Mouse (Mus musculus) kidney, embryonic 14.5 days (tissue): ENCODE data around the gene Fbn1. TPM values are rescaled to one million over a fixed set of nuclear protein-coding genes. Genes with fewer than 3 reads are reported as not detected.

Experiments used
- ATAC-seq: fragments of 200-750 bp; cut with Nextera tagmentation; 2 replicates; pipeline ENCODE4 v1.8.0; 2017; ENCODE audit warnings: moderate number of reproducible peaks, mild to moderate bottlenecking, moderate TSS enrichment, moderate library complexity; ENCODE audit not compliant: low FRiP score, low TSS enrichment
- H3K27ac ChIP-seq: fragments of 300-500 bp; sonication (generic); 2 replicates; pipeline ENCODE4 v1.5.1; 2014; ENCODE audit warnings: low read depth, mild to moderate bottlenecking, low read length, moderate library complexity, mixed read lengths
- H3K27me3 ChIP-seq: fragments of 300-500 bp; sonication (generic); 2 replicates; pipeline ENCODE4 v1.6.1; 2014; ENCODE audit warnings: mild to moderate bottlenecking, low read length; ENCODE audit not compliant: control insufficient read depth, insufficient read depth
- H3K36me3 ChIP-seq: fragments of 300-500 bp; sonication (generic); 2 replicates; pipeline ENCODE4 v1.6.1; 2014; ENCODE audit warnings: low read length, mixed read lengths; ENCODE audit not compliant: control insufficient read depth, insufficient read depth
- H3K4me1 ChIP-seq: fragments of 300-500 bp; sonication (generic); 2 replicates; pipeline ENCODE4 v1.6.1; 2014; ENCODE audit warnings: low read length, mixed read lengths; ENCODE audit not compliant: control insufficient read depth, insufficient read depth
- H3K4me2 ChIP-seq: fragments of 300-500 bp; sonication (generic); replicated peaks from 2 replicates; pipeline ENCODE4 v1.6.1; 2014; ENCODE audit warnings: low read depth, mild to moderate bottlenecking, low read length
- H3K4me3 ChIP-seq: fragments of 300-500 bp; sonication (generic); 2 replicates; pipeline ENCODE4 v1.5.1; 2014; ENCODE audit warnings: mild to moderate bottlenecking, low read length
- H3K9ac ChIP-seq: fragments of 300-500 bp; sonication (generic); 2 replicates; pipeline ENCODE4 v1.6.1; 2014; ENCODE audit warnings: low read depth, mild to moderate bottlenecking, low read length, moderate library complexity
- H3K9me3 ChIP-seq: fragments of 300-500 bp; sonication (generic); 2 replicates; pipeline ENCODE4 v1.6.1; 2016; ENCODE audit warnings: low read length; ENCODE audit not compliant: control insufficient read depth
- WGBS: fragments of 180-500 bp; shearing (Covaris S2); extraction: QIAGEN DNeasy Blood & Tissue Kit; methylation state at CpG from one replicate; pipeline ENCODE4 v1.1.7; 2014; 5-methylcytosine and 5-hydroxymethylcytosine counted together
- polyA plus RNA-seq: library from polyadenylated mRNA; unstranded; fragments of >200 nt; fragmentation: Nextera tagmentation; extraction: Ambion mirVana; gene quantifications from 2 replicates; pipeline ENCODE4 v1.2.1, GENCODE M21; 2014

The Fbn1 gene
- polyA plus RNA-seq, 1 experiment from 2014 or later, result 19.8 TPM

DNA sequence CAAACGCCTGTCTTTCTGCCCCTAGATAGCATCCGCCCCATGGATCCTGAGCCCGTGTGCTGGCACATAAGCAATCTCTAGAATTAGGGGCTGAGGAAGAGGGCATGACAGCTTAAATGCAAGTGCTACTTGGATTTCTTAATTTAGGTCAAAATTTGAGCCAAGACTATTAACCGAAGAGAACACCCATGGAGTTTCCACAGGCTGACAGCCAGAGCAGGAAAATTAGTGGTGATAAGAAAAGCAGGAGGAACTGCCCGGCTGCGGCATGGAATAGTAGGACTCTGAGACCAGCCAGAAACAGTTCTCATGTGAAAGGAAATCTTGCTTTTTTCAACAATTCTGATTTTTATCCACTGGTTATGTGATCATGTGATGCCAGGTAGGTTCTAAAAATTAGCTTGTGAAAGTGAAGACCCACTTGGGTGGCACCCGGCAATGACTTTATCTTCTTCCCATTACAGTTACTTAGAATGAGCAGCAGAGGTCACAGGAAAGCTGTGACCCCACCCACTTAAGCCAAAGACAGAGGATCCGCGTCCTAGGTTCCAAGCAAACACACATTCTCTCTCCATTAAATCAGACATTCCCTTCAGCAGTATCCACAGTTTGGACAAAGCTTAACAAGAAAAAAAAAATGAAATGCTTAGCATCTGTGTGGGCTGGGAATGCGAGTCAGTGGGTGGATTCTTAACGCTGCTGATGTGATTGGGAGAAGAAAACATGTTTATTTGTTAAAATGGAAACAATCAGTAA is 152.4 kb downstream of the Fbn1 start:
- Histone ChIP-seq H3K9ac (no peak overlapping the region), H3K27ac (no peak overlapping the region), H3K4me1 (no peaks in the 10 kb centered on the region), H3K36me3 (peaks cover 15% of the 10 kb centered on the region), H3K27me3 (no peaks in the 10 kb centered on the region), H3K4me3 (no peak overlapping the region), H3K4me2 (no peak overlapping the region), H3K9me3 (no peaks in the 10 kb centered on the region)
- ATAC-seq, result no peak
- 66% methylated on average over 11 of the region's 11 CpGs for WGBS

DNA sequence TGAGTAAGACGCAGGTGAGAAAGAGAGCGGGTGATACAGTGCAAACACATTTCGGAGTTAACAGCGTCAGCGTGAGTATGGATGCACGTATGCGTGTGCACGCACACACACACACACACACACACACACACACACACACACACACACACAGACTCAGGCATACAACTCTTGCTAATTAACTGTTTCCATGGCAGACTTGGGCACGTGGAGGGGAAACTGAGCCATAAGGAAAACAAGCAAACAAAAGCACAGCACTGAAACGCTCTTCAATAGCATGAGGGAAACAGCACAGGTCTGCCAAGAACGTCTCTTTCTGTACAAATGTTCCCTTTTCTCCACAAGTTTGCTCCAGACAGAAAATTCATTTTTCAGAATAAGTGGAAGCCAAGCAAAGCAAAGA is 153.2 kb downstream of the Fbn1 start:
- WGBS, result 89% methylated on average over 11 of the region's 11 CpGs
- Histone ChIP-seq H3K4me1 (no peaks in the 10 kb centered on the region), H3K9me3 (no peaks in the 10 kb centered on the region), H3K4me2 (no peak overlapping the region), H3K27ac (no peak overlapping the region), H3K27me3 (no peaks in the 10 kb centered on the region), H3K9ac (no peak overlapping the region), H3K4me3 (no peak overlapping the region), H3K36me3 (peaks cover 21% of the 10 kb centered on the region)
- no peak for ATAC-seq

- H3K27ac ChIP-seq, result no peak overlapping the region
- 87% methylated on average over 5 of the region's 5 CpGs for WGBS
- no peak overlapping the region for H3K4me3 ChIP-seq
- no peaks in the 10 kb centered on the region for H3K27me3 ChIP-seq
- no peak for ATAC-seq
- no peaks in the 10 kb centered on the region for H3K4me1 ChIP-seq
- no peak overlapping the region for H3K4me2 ChIP-seq
- H3K9me3 ChIP-seq, result no peaks in the 10 kb centered on the region
- H3K36me3 ChIP-seq, result peaks cover 22% of the 10 kb centered on the region
- no peak overlapping the region for H3K9ac ChIP-seq
Measured at GRCm38 (mm10) chr2:125349144-125349543, 158.6 kb downstream of the Fbn1 start.

DNA sequence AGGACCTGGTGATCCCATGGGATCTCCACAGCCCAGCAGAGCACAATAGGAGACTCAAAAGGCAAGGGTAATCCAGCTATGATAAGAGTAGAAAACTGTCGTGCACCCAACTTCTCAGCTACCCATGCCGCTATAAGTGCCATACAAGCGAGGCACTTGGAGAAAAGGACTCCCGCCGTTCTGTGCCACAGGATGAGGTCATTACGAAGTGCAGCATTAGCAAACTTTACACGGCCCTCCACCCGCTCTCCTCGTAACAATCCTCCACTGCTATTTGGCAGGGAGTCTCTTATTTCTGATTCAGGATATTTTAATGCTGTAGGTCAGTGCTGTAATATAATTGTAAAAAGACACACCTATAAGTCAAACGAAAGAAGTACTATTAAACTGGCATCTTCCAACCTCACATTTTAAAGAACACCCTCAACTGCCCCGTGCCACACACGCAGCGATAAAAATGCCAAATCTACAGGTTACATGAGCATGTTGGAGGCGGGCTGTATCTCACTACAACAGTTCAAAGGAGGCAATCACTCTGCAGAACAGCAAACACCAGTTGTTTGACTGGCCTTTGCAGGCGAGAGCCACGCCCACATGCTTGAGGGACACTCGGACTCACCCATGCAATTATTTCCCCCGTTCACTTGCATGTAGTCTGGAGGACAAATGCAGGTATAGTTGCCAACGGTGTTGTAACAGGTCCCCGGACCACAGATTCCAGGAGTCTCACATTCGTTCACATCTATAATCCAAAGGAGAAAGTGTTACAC is 165.4 kb downstream of the Fbn1 start:
- Histone ChIP-seq H3K27me3 (no peaks in the 10 kb centered on the region), H3K4me2 (no peak overlapping the region), H3K27ac (no peak overlapping the region), H3K9me3 (no peaks in the 10 kb centered on the region), H3K4me3 (no peak overlapping the region), H3K36me3 (peaks cover 20% of the 10 kb centered on the region; the same call in 1 of the 2 replicates), H3K4me1 (no peaks in the 10 kb centered on the region), H3K9ac (no peak overlapping the region)
- no peak for ATAC-seq
- WGBS, result 88% methylated on average over 21 of the region's 21 CpGs

- 54% methylated on average over 5 of the region's 5 CpGs for WGBS
- ATAC-seq, result peak; percentile 52; the same call in 1 of the 2 replicates
- no peaks in the 10 kb centered on the region for H3K27me3 ChIP-seq
- no peaks in the 10 kb centered on the region for H3K9me3 ChIP-seq
- H3K36me3 ChIP-seq, result peaks cover 25% of the 10 kb centered on the region; the same call in 1 of the 2 replicates
- H3K4me1 ChIP-seq, result no peaks in the 10 kb centered on the region
- H3K4me3 ChIP-seq, result no peak overlapping the region
- H3K4me2 ChIP-seq, result no peak overlapping the region
- H3K27ac ChIP-seq, result no peak overlapping the region
- no peak overlapping the region for H3K9ac ChIP-seq
Measured at GRCm38 (mm10) chr2:125340381-125340780, 167.4 kb downstream of the Fbn1 start.

DNA sequence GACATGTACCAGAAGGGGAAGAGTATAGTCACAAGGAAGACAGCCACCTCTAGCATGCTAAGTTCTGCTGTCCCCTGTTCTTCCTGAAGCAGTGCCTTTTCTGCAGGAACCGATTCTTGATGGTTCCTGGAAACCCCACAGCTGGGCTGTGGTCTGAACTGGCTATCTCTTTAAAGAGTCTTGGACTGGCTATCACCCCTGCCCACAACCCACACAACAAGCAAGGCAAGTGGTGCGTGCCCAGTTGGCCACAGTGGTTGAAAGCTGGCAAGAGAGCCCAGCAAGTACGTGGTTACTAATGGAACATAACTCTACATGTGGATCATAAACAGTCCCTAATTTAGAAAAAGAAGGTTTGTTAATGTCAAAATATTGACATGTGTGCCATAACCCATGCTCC is 170.6 kb downstream of the Fbn1 start:
- Histone ChIP-seq H3K4me2 (no peak overlapping the region), H3K36me3 (peaks cover 22% of the 10 kb centered on the region; the same call in 1 of the 2 replicates), H3K27ac (no peak overlapping the region), H3K9me3 (no peaks in the 10 kb centered on the region), H3K4me3 (no peak overlapping the region), H3K4me1 (no peaks in the 10 kb centered on the region), H3K27me3 (no peaks in the 10 kb centered on the region), H3K9ac (no peak overlapping the region)
- WGBS, result 95% methylated on average over 3 of the region's 3 CpGs
- ATAC-seq, result no peak

DNA sequence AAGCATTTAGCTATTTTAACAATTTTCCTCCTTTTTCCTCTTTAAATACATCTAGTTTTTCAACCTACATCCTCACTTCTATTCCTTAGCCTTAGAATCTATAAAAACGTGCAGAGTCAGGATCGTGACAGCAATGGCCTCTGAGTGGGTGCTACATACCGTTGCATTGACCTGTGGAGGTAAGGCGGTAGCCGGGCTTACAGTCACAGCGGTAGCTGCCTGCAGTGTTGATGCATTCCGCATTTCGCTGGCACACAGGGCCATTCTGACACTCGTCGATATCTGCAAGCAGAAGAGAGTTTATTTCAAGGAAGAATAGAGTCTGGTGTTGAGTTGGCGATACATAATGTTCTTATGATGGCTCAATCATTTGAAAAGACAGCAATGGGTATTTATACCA is 172.6 kb downstream of the Fbn1 start:
- no peaks in the 10 kb centered on the region for H3K9me3 ChIP-seq
- no peak overlapping the region for H3K9ac ChIP-seq
- H3K36me3 ChIP-seq, result peaks cover 18% of the 10 kb centered on the region; the same call in 1 of the 2 replicates
- no peaks in the 10 kb centered on the region for H3K4me1 ChIP-seq
- no peak for ATAC-seq
- no peak overlapping the region for H3K27ac ChIP-seq
- H3K4me2 ChIP-seq, result no peak overlapping the region
- H3K27me3 ChIP-seq, result no peaks in the 10 kb centered on the region
- H3K4me3 ChIP-seq, result no peak overlapping the region
- WGBS, result 94% methylated on average over 11 of the region's 11 CpGs

DNA sequence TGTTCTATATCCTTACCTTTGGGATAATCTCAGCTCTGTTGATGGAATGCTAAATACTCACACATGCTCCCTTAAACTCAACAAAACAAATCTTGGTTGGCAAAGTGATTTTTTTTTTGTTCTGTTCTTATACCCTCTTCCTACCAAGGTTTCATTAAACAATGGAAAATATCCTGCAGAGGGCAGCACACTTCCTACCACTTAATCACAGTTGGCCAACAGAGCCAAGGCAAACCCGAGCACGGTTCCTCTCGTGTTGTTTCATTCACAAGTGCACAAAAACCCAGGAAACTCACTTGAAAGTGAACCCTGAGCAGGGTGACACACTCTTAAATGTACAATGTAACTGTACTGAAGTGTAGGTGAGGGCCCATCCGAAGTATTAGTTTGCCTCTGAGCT is 173.6 kb downstream of the Fbn1 start:
- Histone ChIP-seq H3K36me3 (peaks cover 18% of the 10 kb centered on the region; the same call in 1 of the 2 replicates), H3K27ac (no peak overlapping the region), H3K9me3 (no peaks in the 10 kb centered on the region), H3K27me3 (no peaks in the 10 kb centered on the region), H3K4me1 (no peaks in the 10 kb centered on the region), H3K4me3 (no peak overlapping the region), H3K9ac (no peak overlapping the region), H3K4me2 (no peak overlapping the region)
- WGBS, result 74% methylated on average over 4 of the region's 4 CpGs
- ATAC-seq, result no peak

GRCm38 (mm10) chr2:125331581-125331980 is 176.2 kb downstream of the Fbn1 start:
- Histone ChIP-seq H3K36me3 (peaks cover 6% of the 10 kb centered on the region; the same call in 1 of the 2 replicates), H3K4me3 (no peak overlapping the region)
- 93% methylated on average over 7 of the region's 7 CpGs for WGBS

More at GRCm38 (mm10) chr2:125331581-125331980, 176.2 kb downstream of the Fbn1 start:
- Histone ChIP-seq H3K4me2 (no peak overlapping the region), H3K27ac (no peak overlapping the region), H3K9ac (no peak overlapping the region), H3K9me3 (no peaks in the 10 kb centered on the region), H3K27me3 (no peaks in the 10 kb centered on the region), H3K4me1 (no peaks in the 10 kb centered on the region)
- no peak for ATAC-seq
